Mouse (Mus musculus): ENCODE measurements around the gene Olfr1245. TPM values are rescaled to one million over a fixed set of nuclear protein-coding genes. Genes with fewer than 3 reads are reported as not detected.

Olfr1245 gene
- not detected in 2 replicates for polyA plus RNA-seq (2012; rRNA removed)

GRCm38 (mm10) chr2:89578347-89578746, at the start of gene Olfr1245:
TSS of gene Olfr1245 (minus strand) at chr2:89578447.

GRCm38 (mm10) chr2:89618145-89618544, 39.9 kb upstream of the Olfr1245 start, which contains the start of gene Olfr1248:
TSS of gene Olfr1248 (minus strand) at chr2:89618245.

GRCm38 (mm10) chr2:89614030-89614429, 35.8 kb upstream of the Olfr1245 start, which contains the start of gene Olfr1247:
TSS of gene Olfr1247 (minus strand) at chr2:89614130.

GRCm38 (mm10) chr2:89593057-89593456, 14.8 kb upstream of the Olfr1245 start, which contains the start of gene Olfr1246:
TSS of gene Olfr1246 (minus strand) at chr2:89593157.

GRCm38 (mm10) chr2:89531387-89531786, 46.9 kb downstream of the Olfr1245 start, which contains the start of gene Olfr1243:
TSS of gene Olfr1243 (minus strand) at chr2:89531487.

Other genes starting within 250 kb of the Olfr1245 start
- gene Olfr1232, start 248.8 kb downstream of the Olfr1245 start, polyA plus RNA-seq (2012; rRNA removed) = not detected in 2 replicates
- not detected in 2 replicates for gene Olfr1233, start 236.0 kb downstream of the Olfr1245 start, polyA plus RNA-seq (2012; rRNA removed)
- gene Olfr1234, start 213.6 kb downstream of the Olfr1245 start, polyA plus RNA-seq (2012; rRNA removed) = not detected in 2 replicates
- not detected in 2 replicates for gene Olfr1238, start 168.8 kb downstream of the Olfr1245 start, polyA plus RNA-seq (2012; rRNA removed)
- not detected in 2 replicates for gene Olfr1239, start 158.0 kb downstream of the Olfr1245 start, polyA plus RNA-seq (2012; rRNA removed)
- gene Olfr1240, start 135.4 kb downstream of the Olfr1245 start, polyA plus RNA-seq (2012; rRNA removed) = not detected in 2 replicates
- gene Olfr1241, start 91.3 kb downstream of the Olfr1245 start, polyA plus RNA-seq (2012; rRNA removed) = not detected in 2 replicates
- gene Olfr1242, start 80.1 kb downstream of the Olfr1245 start, polyA plus RNA-seq (2012; rRNA removed) = not detected in 2 replicates
- gene Olfr1243, start 47.0 kb downstream of the Olfr1245 start, polyA plus RNA-seq (2012; rRNA removed) = not detected in 2 replicates
- not detected in 2 replicates for gene Olfr1246, start 14.7 kb upstream of the Olfr1245 start, polyA plus RNA-seq (2012; rRNA removed)
- not detected in 2 replicates for gene Olfr1247, start 35.7 kb upstream of the Olfr1245 start, polyA plus RNA-seq (2012; rRNA removed)
- gene Olfr1248, start 39.8 kb upstream of the Olfr1245 start, polyA plus RNA-seq (2012; rRNA removed) = not detected in 2 replicates
- not detected in 2 replicates for gene Olfr1249, start 56.5 kb upstream of the Olfr1245 start, polyA plus RNA-seq (2012; rRNA removed)
- gene Olfr1250, start 83.0 kb upstream of the Olfr1245 start, polyA plus RNA-seq (2012; rRNA removed) = not detected in 2 replicates
- not detected in 2 replicates for gene Olfr1251, start 93.5 kb upstream of the Olfr1245 start, polyA plus RNA-seq (2012; rRNA removed)
- gene Olfr1252, start 146.6 kb upstream of the Olfr1245 start, polyA plus RNA-seq (2012; rRNA removed) = not detected in 2 replicates
- gene Olfr1253, start 178.6 kb upstream of the Olfr1245 start, polyA plus RNA-seq (2012; rRNA removed) = not detected in 2 replicates
- gene Olfr1254, start 215.2 kb upstream of the Olfr1245 start, polyA plus RNA-seq (2012; rRNA removed) = not detected in 2 replicates
- not detected in 2 replicates for gene Olfr1255, start 233.6 kb upstream of the Olfr1245 start, polyA plus RNA-seq (2012; rRNA removed)